Mouse (Mus musculus) heart, adult 9 months (tissue): Measurements from ENCODE around the gene Mlip.
"Not testable (repeated sequence)": the region's sequence is repeated elsewhere in the genome, so short reads cannot be mapped to it uniquely, and the experiment has no call there.

Source experiments
- DNase-seq, 2 experiments: peaks; one replicate each; pipeline ENCODE4 v3.0.0; 2022; ENCODE audit warnings: low spot score in 2 of 2

The Mlip gene

DNA sequence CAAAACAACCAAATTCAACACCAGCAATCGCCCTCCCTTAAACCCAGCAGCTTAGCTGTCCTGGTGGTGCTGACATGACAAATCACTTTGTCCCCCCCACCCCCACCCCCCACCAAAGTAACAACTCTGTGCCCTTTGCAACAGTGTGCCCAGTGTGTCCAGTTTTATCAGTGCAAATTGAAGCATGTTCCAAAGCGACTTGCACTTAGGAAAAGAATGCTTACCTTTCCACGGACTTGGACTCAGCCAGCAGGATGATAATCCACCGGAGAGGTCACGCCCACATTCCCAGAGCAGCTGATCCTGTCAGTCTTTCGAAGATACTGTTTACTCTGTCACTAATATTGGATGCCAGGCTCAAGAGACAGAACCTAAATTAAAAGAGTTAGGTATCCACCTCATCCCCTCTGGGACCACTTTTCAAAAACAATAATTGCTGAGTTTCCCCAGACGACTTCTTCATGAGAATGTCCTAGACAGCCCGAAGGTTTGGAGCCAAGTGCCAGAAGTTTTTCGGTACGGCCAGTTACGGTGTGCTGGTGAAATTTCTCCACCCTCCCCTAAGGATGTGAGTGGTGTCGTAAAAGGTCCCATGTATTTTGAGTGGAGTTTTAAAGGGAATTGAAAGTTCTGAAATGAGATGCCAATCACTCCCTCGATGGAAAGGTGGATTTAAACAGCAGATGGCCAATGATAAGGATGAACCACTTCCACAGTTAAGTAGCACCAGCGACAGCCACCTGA is at the start of gene Mlip:
Gene Mlip, minus strand, starts transcription at position 538 of the 744 bp plus-strand sequence.
- peak; percentile 44 to 45 for DNase-seq

DNA sequence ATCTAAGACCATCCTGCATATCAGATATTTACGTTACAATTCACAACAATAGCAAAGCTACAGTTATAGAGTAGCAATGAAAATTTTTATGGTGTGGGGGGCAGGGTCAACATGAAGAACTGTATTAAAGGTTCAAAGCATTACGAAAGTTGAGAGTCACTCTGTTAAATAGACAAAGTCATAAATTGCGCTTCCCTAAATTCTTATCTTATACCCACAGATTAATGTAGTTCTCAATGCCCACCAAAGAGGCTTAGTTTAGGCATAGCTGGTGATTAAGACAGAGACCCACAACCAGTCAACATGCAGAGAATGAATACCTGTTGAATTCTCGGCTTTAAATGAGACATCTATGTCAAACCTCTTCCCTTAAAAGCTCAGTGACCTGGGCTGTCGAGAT is 47.0 kb upstream of the Mlip start:
- no peak for DNase-seq

DNA sequence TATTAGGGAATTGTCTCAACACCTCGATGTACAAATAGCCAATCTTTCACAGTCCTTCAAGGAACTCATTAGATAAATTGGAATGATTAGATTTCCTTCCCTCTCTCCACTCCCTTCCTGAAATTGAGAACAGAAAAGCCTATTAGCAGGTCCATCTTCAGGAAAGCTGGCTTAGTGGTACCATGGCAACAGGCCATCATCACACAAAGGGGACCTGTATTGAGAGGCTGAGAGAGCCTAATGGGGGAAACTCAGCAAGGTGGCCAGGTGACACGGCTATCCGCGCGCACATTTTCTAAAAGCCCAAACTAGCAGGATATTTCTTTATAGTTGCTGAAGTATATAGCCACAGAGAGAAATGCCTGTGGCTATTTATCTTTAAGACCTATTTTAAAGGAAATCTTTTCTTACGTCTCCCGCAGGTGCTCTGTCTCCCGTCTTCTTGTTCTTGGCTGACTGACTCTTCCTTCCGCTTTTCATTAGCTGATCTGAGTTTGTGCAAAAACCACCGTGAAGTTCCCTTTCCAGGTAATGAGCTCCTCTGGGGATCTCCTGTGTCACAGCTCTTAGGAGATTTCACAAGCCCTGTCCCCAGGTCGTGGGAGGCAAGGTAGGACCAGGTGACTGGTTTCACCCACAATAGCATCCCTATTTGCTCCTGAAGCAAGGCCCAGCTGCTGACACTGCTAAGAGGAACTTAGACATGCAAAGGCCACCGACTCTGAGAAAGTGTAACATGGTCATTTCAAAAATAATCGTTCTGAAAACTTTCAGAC is 46.3 kb upstream of the Mlip start:
- no peak for DNase-seq

DNA sequence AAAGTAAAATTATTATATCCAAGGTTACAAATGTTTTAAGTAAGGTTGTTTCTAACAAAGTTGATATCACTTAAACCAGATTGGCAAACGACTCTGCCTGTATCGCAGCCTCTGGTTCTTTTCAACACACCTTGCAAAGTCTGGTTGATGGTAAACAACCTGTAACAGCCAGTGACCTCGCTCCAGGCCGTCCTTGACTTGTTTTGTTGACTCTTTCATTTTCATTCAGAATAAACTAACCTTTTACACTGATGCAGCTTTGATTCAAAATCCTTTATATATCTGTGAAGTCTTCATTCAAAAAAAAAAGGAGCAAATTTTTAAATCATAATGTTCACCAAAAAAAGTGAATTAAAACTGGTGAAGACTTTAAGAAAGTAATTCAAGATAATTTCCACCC is 44.3 kb upstream of the Mlip start:
- DNase-seq: no peak

DNA sequence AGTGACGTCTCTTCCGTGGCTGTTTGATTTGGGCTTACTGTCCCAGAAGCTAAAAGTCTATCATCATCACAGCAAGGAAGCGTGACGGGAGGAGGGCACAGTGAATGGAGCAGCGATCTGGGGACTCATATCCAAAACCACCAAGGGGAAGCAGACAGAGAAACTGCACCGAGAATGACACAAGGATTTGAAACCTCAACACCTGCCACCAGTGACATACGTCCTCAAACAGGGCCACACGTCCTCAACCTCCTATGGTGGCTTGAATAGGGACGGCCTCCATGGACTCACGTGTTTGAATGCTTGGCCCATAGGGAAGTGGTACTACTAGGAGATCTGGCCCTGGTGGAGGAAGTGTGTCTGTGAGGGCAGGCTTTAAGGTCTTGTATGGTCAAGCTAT is 38.5 kb upstream of the Mlip start:
- no peak for DNase-seq

DNA sequence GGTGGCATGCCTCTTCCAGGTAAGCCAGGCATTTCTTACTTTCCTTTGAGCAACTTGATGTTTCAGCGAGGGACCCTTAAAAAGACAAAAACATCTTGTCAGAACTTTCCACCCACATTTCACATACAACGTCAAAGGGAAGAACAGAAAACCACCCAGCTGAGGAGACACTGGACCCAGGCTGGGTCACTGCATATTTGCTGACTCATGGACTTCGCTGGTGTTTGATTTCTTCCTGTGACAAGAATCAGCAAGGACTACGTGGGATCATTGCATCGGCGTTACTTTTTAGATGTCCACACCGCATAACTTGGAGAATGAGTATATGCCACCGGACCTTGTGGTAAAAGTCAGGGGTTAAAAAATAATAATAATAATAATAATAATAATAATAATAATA is 36.2 kb upstream of the Mlip start:
- DNase-seq: no peak

DNA sequence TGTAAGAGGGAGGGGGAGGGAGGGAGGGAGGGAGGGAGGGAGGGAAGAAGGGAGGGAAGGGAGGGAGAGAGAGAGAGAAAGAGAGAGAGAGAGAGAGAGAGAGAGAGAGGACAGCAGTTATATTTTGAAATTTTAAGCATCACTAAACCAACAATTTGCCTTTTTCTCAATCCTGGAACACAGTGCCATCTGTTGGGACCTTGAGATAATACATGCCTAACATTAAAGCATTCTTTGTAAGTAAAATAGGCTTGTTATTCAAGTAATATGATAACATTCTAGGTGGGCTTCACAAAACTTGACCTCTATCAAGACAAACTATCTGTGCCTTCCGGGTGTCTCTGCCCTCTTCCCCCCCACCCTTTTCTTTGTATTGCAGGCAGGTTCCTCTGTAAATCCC is 34.0 kb upstream of the Mlip start:
- DNase-seq: no peak

DNA sequence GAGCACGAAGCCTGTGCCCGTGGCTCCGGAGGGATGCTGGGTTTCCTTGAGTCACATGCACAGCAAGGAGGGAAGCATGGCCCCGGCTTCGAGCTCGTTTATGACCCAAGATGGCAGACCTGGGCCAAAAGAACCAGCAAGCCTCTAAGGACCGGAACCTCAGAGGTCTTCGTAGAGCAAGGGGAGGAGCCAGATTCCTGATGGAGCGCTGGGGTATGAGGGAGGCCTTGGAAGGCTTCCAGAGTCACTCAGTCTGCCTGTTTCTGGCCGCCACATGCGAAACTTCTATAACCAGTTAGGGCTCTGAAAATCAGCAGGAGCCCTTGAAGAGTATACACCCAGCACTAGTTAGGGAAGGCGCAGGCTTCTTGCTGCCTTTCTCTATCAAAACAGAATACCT is 32.8 kb upstream of the Mlip start:
- no peak for DNase-seq

DNA sequence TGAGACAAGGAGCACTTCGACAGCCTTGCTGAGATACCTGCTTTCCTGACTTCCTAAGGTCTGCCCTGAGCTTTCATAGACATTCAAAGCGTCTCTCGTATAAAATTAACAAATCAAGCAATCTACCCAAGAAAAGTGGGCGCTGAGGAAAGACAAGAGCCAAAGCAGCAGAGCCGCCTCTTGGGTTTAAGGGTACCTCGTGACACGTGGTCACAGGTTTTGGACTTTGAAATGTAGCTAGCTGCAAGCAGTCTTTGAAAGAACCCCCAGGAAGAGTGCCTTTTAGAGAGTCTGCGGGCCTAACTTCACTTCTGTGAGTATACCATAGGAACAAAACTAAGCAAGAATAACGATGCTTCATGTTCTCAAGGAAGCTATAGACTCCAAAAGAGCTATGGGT is 31.9 kb upstream of the Mlip start:
- DNase-seq: no peak

DNA sequence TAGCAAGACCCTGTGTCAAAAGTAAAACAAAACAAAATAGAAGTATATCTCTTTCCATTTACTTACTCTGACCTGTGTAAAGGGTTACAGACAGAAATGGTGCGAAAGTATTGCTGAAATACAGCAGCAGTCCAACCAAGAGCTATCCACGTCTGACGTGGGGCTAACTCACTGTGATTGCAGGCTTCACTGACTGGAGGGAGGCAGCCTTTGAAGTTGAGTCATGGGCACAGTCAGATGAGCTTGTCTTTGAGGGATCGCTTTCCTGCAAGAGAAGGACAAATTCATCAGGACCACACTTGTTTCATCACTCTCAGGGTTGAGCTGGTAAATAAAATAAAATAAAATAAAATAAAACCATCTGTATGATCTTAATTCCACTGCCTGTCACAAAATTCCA is 31.2 kb upstream of the Mlip start:
- no peak for DNase-seq

DNA sequence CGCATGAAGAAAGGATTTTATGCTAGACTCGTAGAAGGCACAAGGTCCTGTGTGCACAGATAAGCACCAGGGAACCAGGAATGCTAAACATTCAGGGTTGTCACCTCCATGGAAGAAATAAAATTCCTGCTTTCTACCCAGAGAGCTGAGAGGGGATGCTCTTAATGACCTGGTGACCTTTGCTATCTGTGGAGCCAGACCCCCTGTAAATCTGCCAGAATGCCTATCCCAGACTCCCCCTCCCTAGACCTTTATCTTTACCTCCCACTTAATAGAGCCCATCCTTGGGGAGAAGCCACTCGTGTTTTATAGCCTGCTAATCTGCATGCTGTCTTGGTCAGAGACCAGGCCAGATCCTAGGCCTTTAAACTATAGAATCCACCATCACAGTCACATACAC is 29.7 kb upstream of the Mlip start:
- DNase-seq: no peak

DNA sequence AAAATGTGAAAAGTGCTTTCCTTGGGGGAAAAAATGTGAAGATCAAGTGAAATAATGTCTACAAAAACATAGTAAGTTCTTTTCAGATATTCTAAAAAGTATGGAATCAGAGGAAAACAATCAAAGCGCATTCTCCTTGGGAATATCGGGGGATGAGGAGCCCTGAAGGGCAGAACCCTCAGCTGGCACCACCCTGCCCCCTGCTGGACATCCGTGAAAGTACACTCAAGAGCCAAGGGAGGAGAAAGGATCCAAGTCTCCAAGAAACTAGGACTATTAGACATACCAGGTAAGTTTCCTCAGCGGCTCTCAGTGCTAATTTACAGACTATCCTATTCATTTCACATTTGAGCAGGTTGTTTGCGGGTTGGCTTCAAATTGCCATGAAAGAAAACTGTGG is 28.8 kb upstream of the Mlip start:
- DNase-seq: peak in 1 of 2 experiments; percentile 22

DNA sequence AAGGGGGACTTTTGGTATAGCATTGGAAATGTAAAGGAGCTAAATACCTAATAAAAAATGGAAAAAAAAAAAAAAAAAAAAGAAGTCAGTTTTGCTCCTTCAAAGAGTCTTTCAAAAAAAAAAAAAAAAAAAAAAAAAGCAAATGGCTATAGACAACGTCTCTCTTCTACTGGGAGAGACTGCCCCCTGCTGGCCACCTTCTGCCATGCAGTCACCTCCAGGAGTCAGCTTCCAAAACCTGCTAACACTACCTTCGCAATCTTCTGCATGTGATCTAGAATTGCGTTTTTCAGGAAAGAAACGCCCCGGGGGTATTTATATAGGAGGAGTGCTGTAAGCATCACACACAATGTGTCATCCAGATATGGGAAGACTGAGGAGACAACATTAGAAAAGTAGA is 26.9 kb upstream of the Mlip start:
- no peak for DNase-seq

DNA sequence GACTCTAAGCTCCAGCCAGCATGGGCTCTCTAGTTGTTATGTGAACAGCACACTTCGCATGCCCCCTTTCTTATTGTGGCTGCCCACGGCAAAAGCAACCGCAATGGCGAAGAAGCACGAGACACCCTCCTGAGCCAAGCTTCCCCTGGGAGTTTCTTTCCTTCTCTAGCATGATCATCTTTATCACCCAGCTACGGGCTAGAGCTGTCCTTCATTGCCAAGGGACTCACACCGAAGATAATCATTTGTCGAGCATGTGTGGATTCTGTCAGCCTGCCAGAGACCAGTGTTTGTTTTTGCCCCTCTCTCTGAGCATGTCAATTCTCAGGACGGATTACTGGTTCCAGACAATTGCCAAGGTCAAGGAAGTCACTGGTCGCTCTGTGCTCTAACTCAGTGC is 24.9 kb upstream of the Mlip start:
- DNase-seq: no peak

DNA sequence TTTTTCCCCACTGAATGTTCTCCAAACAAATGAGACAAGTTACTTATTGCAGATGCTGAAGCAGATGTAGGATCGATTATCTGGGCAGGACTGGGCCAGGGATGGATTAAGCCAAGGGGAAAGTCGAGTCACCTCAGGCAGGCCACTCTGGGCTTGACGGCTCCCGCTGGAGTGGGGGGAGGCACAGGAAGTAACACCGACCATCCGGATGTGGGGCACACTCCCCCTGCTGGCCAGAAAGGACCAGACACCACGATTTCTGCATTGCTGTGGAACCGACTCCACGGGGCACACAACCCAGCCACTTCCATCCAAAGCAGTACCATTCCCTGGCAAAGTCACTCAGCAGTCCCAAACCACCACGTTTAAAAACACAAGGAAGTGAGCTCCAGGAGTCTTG is 24.3 kb upstream of the Mlip start:
- peak in 1 of 2 experiments; percentile 23 for DNase-seq

DNA sequence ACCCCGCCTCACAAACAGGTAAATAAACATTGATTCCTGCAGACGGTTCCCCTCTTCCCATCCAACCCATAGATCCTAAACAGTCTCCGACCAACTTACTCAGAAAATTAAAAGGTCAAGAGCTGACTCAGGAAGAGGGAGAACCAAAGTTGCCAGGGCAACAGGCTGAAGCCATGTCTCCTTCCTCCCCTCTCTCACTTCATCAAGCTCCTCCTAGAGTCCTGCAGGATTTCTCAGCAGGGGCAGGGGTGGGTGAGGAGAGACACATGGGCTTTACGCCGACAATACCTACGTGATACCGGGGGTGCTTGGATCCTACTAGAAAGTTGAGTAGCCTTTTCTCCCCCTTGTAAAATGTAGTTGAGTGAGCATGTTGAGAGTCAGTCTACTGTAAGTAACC is 23.8 kb upstream of the Mlip start:
- DNase-seq: no peak

DNA sequence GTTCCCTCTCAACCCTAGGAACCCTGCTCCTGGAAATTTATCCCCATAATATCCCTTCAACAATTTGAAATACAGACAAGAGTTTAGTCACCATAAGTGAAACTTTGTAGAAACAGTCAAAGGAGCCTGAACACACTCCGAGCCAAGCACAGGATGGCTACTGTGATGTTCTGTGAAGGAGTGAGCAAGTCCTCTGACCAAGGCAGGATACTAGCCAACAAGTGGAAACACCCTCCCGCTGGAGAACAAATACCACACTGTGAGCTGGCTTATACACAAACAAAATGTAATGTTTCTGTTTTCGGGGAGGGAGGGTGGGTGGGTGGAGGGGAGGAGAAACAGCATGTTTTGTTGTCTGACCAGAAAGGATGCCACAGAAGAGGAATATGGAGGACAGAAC is 17.9 kb upstream of the Mlip start:
- no peak for DNase-seq

DNA sequence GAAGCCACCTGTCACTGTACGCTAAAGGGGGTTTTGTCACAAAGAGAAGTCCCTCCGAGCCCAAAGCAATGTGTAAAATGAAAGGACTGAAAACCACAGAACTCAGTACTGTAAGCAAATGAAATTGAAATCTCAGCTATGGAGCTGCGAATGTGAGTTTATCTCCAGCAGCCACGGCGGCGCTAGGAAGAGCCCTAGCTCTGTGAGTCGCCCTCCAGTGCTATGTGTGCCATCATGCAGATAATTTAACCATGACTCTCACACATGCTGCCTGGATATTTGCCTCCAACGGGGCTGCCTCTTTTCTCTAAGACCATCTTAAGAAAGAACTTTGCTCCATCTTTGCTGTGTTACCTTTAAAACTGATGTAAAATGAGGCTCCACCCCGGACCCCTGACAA is 16.5 kb upstream of the Mlip start:
- no peak for DNase-seq

DNA sequence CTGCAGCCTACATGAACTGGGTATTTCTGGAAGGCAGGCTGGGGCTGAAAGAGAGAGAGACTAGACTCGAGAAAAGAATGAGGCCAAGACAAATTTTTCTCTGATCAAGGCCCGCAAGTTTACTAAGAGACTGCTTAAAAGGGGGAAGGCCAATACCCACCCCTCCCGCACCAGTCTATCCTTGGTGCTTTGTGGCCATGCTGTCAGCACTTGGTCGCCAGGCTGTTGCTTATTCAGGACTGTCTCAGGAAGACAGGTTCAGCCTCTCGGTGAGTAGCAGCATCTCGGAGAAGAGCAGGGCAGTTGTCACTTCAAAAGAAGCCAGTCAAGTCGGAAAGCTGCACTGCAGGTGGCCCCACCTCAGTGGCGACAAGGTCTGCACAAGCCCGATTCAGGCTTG is 11.9 kb upstream of the Mlip start:
- not testable (repeated sequence) for DNase-seq

DNA sequence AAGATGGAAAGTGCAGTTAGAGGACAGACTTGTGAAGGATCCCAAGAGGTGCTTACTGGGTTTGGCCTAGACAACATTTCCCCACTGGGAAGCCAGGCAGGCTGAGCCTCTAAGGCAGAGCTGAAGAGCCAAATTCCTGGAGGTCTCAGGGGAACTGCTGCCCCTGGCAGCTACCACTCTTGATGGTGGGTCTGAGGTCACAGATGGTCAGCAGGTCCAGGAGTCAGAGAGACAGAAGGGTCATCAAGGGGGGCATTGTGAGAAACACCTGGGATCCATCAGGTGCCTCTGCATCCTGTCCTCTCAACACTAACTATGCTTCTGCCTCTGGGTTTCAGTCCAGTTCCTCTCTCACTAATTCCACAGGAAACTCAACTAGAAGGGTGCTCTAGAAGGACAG is 10.1 kb upstream of the Mlip start:
- no peak for DNase-seq

DNA sequence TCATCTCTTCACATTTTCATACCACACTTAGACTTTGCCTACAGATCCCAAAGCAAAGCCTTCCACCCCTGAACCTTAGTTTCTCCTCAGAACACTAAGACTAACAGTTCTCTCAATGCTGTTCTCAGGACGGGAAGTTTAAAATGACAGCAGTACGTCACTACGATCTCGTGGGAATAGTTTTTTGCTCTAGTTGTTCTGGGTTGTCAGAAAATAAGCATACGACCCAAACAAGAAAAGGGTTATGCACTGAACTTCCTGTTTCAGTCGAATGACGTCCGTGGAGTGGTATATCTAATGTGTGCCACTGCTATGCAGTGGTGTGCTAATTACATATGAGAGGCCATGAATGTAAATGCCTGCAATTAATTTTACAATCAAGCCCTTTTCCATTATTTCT is 7.9 kb upstream of the Mlip start:
- DNase-seq: no peak

DNA sequence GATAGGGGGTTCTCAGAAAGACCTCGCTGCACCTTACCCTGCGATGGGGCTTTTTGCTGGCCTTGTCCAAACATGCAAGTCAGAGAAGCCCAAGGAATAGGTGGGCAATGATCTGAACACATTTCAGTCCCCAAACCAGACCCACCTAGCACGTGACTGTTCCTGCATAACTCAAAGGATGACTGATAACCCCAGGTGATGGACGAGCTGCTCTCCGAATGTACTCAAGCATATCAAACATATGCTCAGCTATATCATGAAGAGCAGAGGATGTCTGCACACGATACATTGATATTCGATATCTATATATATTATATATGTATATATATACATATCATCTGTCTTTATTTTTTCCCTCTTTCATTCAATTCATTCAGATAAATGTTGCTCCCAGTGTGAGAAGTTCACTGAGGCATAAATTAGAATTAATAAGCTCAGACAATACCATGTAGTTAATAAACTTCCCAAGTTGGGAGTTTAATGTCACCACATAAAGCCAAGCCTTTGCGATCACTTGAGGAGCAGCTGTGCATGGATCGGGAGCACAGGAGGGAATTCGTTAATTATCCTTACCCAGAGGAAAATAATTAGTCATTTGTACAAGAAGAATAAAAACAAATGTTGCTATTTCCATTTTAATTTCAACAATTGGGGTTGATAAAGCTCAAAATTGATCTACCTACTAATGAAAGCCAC is 6.7 kb upstream of the Mlip start:
- DNase-seq: no peak

DNA sequence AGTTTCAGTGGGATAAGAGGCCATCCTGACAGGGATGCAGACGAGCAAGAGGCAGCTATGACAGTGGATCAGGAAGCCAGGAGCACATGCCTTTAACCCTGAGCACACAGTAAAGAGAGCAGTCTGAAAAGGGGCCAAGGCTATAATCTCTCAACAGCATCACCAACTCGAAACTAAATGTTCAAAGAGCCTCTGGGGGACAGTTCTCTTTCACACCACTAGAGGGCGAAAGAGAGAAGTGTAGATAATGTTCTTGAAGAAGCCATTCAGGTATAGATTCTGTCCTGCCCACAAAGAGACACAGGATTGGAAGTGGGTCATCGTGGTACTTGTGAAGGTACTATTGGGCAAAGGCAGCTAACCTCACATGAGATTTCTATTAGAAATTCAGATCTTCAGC is 1.2 kb upstream of the Mlip start:
- DNase-seq: no peak
